Comparison of ENCODE assay signal across 21 mouse cellular contexts in the genomic region with DNA sequence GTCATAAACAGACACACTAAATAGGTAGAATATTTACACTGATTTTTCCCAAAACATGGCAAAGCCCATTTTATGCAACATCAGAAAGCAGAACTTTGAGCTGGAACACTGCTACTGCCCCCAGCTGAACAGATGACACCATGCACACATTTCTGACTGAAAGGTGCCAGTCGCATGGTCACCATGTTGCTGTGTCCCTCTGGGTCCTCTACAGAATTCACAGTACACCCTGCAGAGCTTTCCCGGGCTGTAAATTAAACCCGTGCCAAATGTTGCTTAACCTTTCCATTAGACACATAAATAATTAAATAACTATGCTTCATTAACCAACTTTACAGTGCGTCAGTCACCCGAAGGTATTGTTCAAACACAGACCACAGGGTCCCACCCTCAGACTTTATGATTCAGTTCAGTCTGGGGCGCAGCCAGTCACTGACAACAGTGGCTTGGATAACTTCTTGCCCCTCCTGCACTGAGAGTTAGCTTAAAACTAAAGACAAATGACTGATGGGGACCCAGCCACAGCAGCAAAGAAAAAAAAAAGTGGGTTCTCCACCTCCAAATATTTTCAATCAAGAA.
DNase-seq lines count a peak whose midpoint lies in the region; ATAC-seq lines count a peak whose summit lies in the region.
"Had no signal": no experiment of that assay in that cellular context is flagged by ENCODE, and none has a peak within 500 bp of the region (broad histone marks: within the 10 kb centered on the region; RNA-seq: fewer than 3 reads in every experiment).

No protein-coding gene starts in this region.

- peak; percentile 54 for DNase-seq in heart, adult 11 months
- no peak for DNase-seq in kidney, postnatal 25 days
- peak; percentile 48 for DNase-seq in retina, embryonic 14.5 days (ENCODE audit: low spot score)
- DNase-seq in retina, postnatal 1 day: no peak
- DNase-seq: adrenal gland, postnatal 10 days; cerebellum, adult 11 months; cerebellum, adult 8-10 months; cerebellum, postnatal 14 days; embryo, embryonic 11 days; forebrain, postnatal 0 days; heart, adult 2 months had no signal

- no peak overlapping the region for H3K4me3 ChIP-seq in heart, embryonic 12.5 days
- no peak overlapping the region for H3K4me3 ChIP-seq in kidney, embryonic 16.5 days (ENCODE audit: low read length)
- no peak overlapping the region for H3K4me3 ChIP-seq in neural tube, embryonic 14.5 days (ENCODE audit: low read depth, low read length)
- H3K4me3 ChIP-seq in intestine, embryonic 15.5 days (replicated peaks): no peak overlapping the region
- H3K4me3 ChIP-seq: embryonic facial prominence, embryonic 13.5 days; forebrain, embryonic 12.5 days; heart, adult 2 months; hindbrain, embryonic 10.5 days; hindbrain, embryonic 15.5 days had no signal

- no peak overlapping the region for H3K4me2 ChIP-seq in heart, embryonic 12.5 days
- no peak overlapping the region for H3K4me2 ChIP-seq in kidney, embryonic 16.5 days (replicated peaks; ENCODE audit: low read depth, low read length)
- no peak overlapping the region for H3K4me2 ChIP-seq in neural tube, embryonic 14.5 days (ENCODE audit: low read depth, low read length)
- no peak overlapping the region for H3K4me2 ChIP-seq in intestine, embryonic 15.5 days (replicated peaks)
- H3K4me2 ChIP-seq: embryonic facial prominence, embryonic 13.5 days; forebrain, embryonic 12.5 days; heart, embryonic 11.5 days; hindbrain, embryonic 15.5 days had no signal

- WGBS in heart, embryonic 12.5 days: 87% methylated on average over 6 of the region's 6 CpGs
- WGBS in kidney, embryonic 16.5 days: 30% methylated on average over 6 of the region's 6 CpGs
- WGBS in neural tube, embryonic 14.5 days: 19% methylated on average over 6 of the region's 6 CpGs
- WGBS in intestine, embryonic 15.5 days: 82% methylated on average over 6 of the region's 6 CpGs

- ATAC-seq in heart, embryonic 12.5 days (ENCODE audit: insufficient number of reproducible peaks, low FRiP score): no peak
- peak; percentile 28; the same call in 1 of the 2 replicates for ATAC-seq in kidney, embryonic 16.5 days (ENCODE audit: low FRiP score, low TSS enrichment)
- ATAC-seq in neural tube, embryonic 14.5 days (ENCODE audit: low read depth): peak; percentile 51; the same call in 1 of the 2 replicates
- ATAC-seq in intestine, embryonic 15.5 days: no peak
- ATAC-seq: forebrain, postnatal 0 days; inflammation-experienced regulatory T-cells, adult 6 months had no signal

- no peak overlapping the region for H3K9ac ChIP-seq in heart, embryonic 12.5 days
- no peak overlapping the region for H3K9ac ChIP-seq in kidney, embryonic 16.5 days (replicated peaks; ENCODE audit: low read length)
- no peak overlapping the region for H3K9ac ChIP-seq in neural tube, embryonic 14.5 days (replicated peaks; ENCODE audit: low read depth, low read length)
- H3K9ac ChIP-seq in intestine, embryonic 15.5 days: no peak overlapping the region
- H3K9ac ChIP-seq: embryonic facial prominence, embryonic 13.5 days; forebrain, embryonic 12.5 days; forebrain, postnatal 0 days; hindbrain, embryonic 15.5 days had no signal

- no peaks in the 10 kb centered on the region for H3K9me3 ChIP-seq in heart, embryonic 12.5 days (replicated peaks)
- H3K9me3 ChIP-seq in kidney, embryonic 16.5 days (ENCODE audit: low read length): no peaks in the 10 kb centered on the region
- H3K9me3 ChIP-seq in neural tube, embryonic 14.5 days (ENCODE audit: control insufficient read depth, low read length): no peaks in the 10 kb centered on the region
- H3K9me3 ChIP-seq in intestine, embryonic 15.5 days: no peaks in the 10 kb centered on the region
- H3K9me3 ChIP-seq: embryonic facial prominence, embryonic 13.5 days; forebrain, embryonic 12.5 days; hindbrain, embryonic 10.5 days; hindbrain, embryonic 15.5 days had no signal

- H3K4me1 ChIP-seq in heart, embryonic 12.5 days (replicated peaks): peaks cover 16% of the 10 kb centered on the region
- peaks cover 9% of the 10 kb centered on the region; the same call in 1 of the 2 replicates for H3K4me1 ChIP-seq in kidney, embryonic 16.5 days (ENCODE audit: insufficient read depth, low read length)
- peaks cover 5% of the 10 kb centered on the region; the same call in 1 of the 2 replicates for H3K4me1 ChIP-seq in neural tube, embryonic 14.5 days (ENCODE audit: control insufficient read depth, insufficient read depth, low read length)
- no peaks in the 10 kb centered on the region for H3K4me1 ChIP-seq in intestine, embryonic 15.5 days (replicated peaks)
- H3K4me1 ChIP-seq: embryonic facial prominence, embryonic 13.5 days; forebrain, embryonic 12.5 days; hindbrain, embryonic 15.5 days had no signal

- peaks cover 8% of the 10 kb centered on the region; the same call in 1 of the 2 replicates for H3K36me3 ChIP-seq in heart, embryonic 12.5 days
- H3K36me3 ChIP-seq in kidney, embryonic 16.5 days (ENCODE audit: insufficient read depth, low read length): no peaks in the 10 kb centered on the region
- no peaks in the 10 kb centered on the region for H3K36me3 ChIP-seq in neural tube, embryonic 14.5 days (ENCODE audit: control insufficient read depth, insufficient read depth, low read length)
- H3K36me3 ChIP-seq in intestine, embryonic 15.5 days: no peaks in the 10 kb centered on the region
- H3K36me3 ChIP-seq: embryonic facial prominence, embryonic 13.5 days; hindbrain, embryonic 15.5 days had no signal

- H3K27ac ChIP-seq in heart, embryonic 12.5 days (ENCODE audit: poor library complexity, severe bottlenecking): no peak overlapping the region
- H3K27ac ChIP-seq in kidney, embryonic 16.5 days (ENCODE audit: low read length): no peak overlapping the region
- H3K27ac ChIP-seq in neural tube, embryonic 14.5 days (ENCODE audit: low read depth, low read length): no peak overlapping the region
- H3K27ac ChIP-seq in intestine, embryonic 15.5 days: no peak overlapping the region
- H3K27ac ChIP-seq: embryonic facial prominence, embryonic 13.5 days; forebrain, embryonic 12.5 days; heart, adult 2 months; hindbrain, embryonic 10.5 days; hindbrain, embryonic 15.5 days had no signal

- H3K27me3 ChIP-seq in heart, embryonic 12.5 days (replicated peaks): no peaks in the 10 kb centered on the region
- no peaks in the 10 kb centered on the region for H3K27me3 ChIP-seq in kidney, embryonic 16.5 days (ENCODE audit: insufficient read depth, low read length)
- no peaks in the 10 kb centered on the region for H3K27me3 ChIP-seq in neural tube, embryonic 14.5 days (ENCODE audit: control insufficient read depth, insufficient read depth, low read length)
- no peaks in the 10 kb centered on the region for H3K27me3 ChIP-seq in intestine, embryonic 15.5 days (replicated peaks)
- H3K27me3 ChIP-seq: embryonic facial prominence, embryonic 13.5 days; forebrain, embryonic 12.5 days; hindbrain, embryonic 15.5 days had no signal

Comparison
In these comparisons a context has a peak if more than half of its experiments do, and no peak if none do; other contexts are left out.
1. DNase-seq: peak in heart, adult 11 months (single experiment) and retina, embryonic 14.5 days (single experiment); none in kidney, postnatal 25 days (0 of 2) and retina, postnatal 1 day (single experiment).
2. ATAC-seq: peak in kidney, embryonic 16.5 days (single experiment) and neural tube, embryonic 14.5 days (single experiment); none in heart, embryonic 12.5 days (single experiment) and intestine, embryonic 15.5 days (single experiment).